Mouse (Mus musculus): ENCODE results near the gene Slc34a2.

The Slc34a2 gene

DNA sequence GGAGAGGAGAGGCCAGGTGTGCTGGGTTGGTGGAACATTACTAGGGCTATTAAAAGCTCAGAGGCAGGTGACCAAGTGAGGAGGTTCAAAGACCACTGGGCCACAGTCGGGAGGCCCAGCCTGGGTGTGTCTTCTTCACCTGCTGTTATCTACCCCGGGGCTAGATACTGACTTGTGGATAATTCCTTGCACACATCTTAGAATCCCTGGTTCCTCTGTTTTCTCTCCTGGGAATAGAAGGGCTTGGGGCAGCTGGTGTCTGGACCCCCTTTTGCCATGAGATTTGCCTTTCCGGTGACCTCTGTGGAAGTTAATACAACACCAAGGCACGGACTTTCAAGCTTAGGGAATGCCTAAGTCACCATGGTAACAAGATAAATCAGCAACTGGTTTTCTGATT is 72.3 kb downstream of the Slc34a2 start:
- peak; percentile 83 for DNase-seq (ENCODE audit: low spot score)

DNA sequence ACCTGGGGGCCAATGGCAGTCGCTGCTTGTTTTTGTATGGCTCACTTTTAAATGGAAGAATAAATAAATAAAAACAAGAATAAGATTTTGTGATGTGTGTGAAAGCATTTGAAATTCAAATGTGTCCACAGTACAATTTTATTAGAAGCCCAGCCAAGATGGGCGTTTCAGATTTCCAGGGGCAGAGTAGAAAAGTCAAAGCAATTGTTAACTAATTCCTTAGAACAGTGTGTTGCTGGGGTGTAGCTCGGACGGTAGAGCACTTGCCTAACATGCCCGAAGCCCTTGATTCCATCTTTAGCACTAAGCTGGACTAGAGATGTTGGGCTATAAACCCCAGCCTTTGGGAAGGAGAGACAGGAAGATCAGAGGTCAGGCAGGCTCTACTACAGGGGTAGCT is 73.2 kb downstream of the Slc34a2 start:
- DNase-seq (ENCODE audit: low spot score) = peak; percentile 24

DNA sequence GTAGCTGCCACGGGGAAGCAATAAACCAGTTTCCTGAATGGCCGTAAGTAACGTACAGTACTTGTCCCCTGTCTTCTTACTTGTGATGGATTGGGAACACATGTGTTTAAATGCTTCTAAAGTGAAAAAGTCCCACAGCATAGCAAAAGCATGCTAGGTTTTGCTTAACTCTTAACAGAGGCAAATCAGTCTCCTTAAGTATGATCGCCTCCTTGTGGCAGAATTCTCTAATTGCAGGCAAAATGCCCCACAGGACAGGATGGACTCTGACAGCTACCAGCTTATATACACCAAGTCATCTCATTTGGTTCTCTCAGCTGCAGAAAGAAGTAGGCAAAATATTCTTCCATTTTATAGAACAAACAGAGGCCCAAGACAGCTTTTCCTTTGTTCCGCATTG is 75.1 kb downstream of the Slc34a2 start:
- DNase-seq (ENCODE audit: low spot score) = peak; percentile 19

- no peak for DNase-seq (ENCODE audit: low spot score)
Measured at GRCm38 (mm10) chr5:53114616-53115267, 76.9 kb downstream of the Slc34a2 start.

DNA sequence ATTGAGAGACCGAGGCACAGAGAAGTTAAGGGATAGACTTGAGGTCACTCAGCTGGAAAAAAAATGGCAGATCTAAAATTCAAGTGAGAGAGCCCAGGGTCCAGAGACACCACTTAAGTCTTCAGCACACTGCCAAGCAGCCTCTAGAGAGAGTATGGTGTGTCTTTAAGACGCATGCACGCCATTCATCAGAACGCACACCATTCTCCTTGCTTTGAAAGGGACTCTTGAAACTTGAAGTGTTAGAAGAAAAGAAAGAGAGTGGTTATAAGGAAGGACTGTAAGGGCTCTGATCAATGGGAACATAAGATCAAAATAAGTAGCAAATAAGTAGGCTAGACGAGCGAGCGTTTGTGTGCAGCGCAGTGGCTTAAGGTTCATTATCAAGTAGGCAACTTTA is 80.3 kb downstream of the Slc34a2 start:
- no peak for DNase-seq (ENCODE audit: low spot score)

DNA sequence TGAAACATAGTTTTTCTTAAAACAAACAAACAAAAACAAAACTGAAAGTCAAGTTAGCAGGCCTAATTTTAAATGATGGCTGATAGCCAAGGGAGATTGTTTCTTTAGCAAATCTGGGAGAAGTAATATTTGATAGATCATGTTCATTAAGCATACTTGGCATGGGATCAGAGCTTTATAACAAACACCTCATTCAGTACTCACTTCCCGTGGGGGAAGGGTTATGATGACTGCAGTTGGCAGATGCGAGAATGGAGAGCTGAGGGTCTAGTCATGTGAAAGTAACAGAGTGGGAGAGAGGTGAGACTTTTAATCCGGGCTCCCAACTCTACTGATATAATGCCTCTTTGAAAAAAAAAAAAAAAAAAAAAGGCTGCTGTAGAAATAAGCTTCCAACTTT is 81.8 kb downstream of the Slc34a2 start:
- DNase-seq (ENCODE audit: low spot score) = no peak

All from yolk sac, embryonic 10.5 days (tissue).